Mouse (Mus musculus): ENCODE results near the gene Mrps9. TPM values are rescaled to one million over a fixed set of nuclear protein-coding genes. Genes with fewer than 3 reads are reported as not detected.

Gene Mrps9
- total and polyA plus RNA-seq, 2 experiments, result 16.4 to 31.0 TPM

- Histone ChIP-seq H3K9ac (ENCODE audit: low read depth, low read length) (no peak overlapping the region), H3K4me1 (ENCODE audit: control insufficient read depth, insufficient read depth, low read length) (peaks cover 4% of the 10 kb centered on the region), H3K27me3 (ENCODE audit: control insufficient read depth, insufficient read depth, low read length) (no peaks in the 10 kb centered on the region), H3K79me2 (ENCODE audit: control insufficient read depth, insufficient read depth, low read length) (peaks cover 2% of the 10 kb centered on the region; the same call in 1 of the 2 replicates), H3K36me3 (ENCODE audit: control insufficient read depth, insufficient read depth, low read length) (peaks cover 8% of the 10 kb centered on the region), H3K4me3 (ENCODE audit: insufficient read depth, low read depth, low read length) (no peak overlapping the region), H3K27ac (replicated peaks; ENCODE audit: insufficient read depth, low read depth, low read length) (no peak overlapping the region)
- DNase-seq (ENCODE audit: extremely low read depth, low read depth, low spot score), result no peak
- TF ChIP-seq POLR2A (IDR thresholded peaks at IDR 0.05; ENCODE audit: extremely low read depth, insufficient read depth, low read length) (no peak), CTCF (IDR thresholded peaks at IDR 0.05; ENCODE audit: low read depth, low read length) (no peak)
- WGBS, result 98% methylated on average over 5 of the region's 5 CpGs
These were observed 13.8 kb downstream of the Mrps9 start for GRCm38 (mm10) chr1:42864719-42865250.

DNA sequence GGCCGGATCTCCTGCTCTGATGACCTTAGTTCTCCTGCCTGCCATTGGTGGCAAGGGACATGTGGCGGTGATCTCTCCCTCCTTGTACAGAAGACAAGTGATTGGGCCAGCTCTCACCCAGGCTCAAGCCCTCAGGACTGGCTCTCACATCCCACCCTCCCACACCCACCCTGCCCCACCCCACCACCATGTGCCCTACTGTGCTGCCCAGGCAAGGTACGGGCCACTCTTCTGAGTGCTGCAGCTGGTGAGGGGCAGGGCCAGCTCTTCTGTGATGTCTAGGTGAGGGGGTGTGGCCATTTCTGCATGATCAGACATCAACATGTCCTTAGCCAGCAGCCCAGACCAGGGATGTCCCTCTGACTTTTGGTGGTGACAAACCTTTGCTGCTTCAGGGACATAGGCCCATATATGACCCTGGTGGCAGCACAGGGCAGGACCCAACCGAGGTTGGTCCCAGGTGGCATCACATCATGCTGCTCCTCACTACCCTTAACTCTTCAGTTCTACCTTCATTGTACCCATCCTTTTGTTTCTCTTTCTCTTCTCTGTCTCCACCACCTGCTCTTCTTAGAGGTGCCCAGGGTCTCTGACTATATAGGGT lies 14.4 kb downstream of the Mrps9 start:
- TF ChIP-seq POLR2A (IDR thresholded peaks at IDR 0.05; ENCODE audit: extremely low read depth, insufficient read depth, low read length), result no peak
- no peak for TF ChIP-seq CTCF (IDR thresholded peaks at IDR 0.05; ENCODE audit: low read depth, low read length)
- WGBS, result over 99% methylated on average over 4 of the region's 4 CpGs
- Histone ChIP-seq H3K36me3 (ENCODE audit: control insufficient read depth, insufficient read depth, low read length) (peaks cover 10% of the 10 kb centered on the region), H3K27me3 (ENCODE audit: control insufficient read depth, insufficient read depth, low read length) (no peaks in the 10 kb centered on the region), H3K4me3 (ENCODE audit: insufficient read depth, low read depth, low read length) (no peak overlapping the region), H3K27ac (replicated peaks; ENCODE audit: insufficient read depth, low read depth, low read length) (no peak overlapping the region), H3K9ac (ENCODE audit: low read depth, low read length) (no peak overlapping the region), H3K79me2 (ENCODE audit: control insufficient read depth, insufficient read depth, low read length) (peaks cover 3% of the 10 kb centered on the region; the same call in 1 of the 2 replicates), H3K4me1 (ENCODE audit: control insufficient read depth, insufficient read depth, low read length) (no peaks in the 10 kb centered on the region)
- DNase-seq (ENCODE audit: extremely low read depth, low read depth, low spot score), result no peak

DNA sequence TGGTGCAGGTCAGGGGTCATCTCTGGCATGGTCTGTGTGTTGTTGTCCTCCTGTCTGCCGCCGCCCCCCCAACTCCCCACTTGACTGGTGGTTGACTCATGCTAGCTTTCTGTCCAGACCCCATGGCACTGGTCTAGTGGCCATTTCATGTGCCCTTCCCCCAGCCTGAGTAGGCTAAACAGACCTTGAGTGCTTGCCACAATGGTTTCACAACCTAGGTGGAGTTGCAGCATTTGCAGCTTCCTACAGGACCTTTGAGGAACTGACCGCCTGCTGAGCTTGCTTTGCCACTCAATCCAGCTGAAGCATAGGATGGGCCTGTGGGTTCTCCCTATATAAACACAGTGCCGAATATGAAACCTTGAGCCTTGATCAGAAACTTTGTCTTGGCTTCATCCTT lies 15.0 kb downstream of the Mrps9 start:
- TF ChIP-seq CTCF (IDR thresholded peaks at IDR 0.05; ENCODE audit: low read depth, low read length) (no peak), POLR2A (IDR thresholded peaks at IDR 0.05; ENCODE audit: extremely low read depth, insufficient read depth, low read length) (no peak)
- peak; percentile 32 for DNase-seq (ENCODE audit: extremely low read depth, low read depth, low spot score)
- Histone ChIP-seq H3K9ac (ENCODE audit: low read depth, low read length) (no peak overlapping the region), H3K4me3 (ENCODE audit: insufficient read depth, low read depth, low read length) (no peak overlapping the region), H3K79me2 (ENCODE audit: control insufficient read depth, insufficient read depth, low read length) (peaks cover 3% of the 10 kb centered on the region; the same call in 1 of the 2 replicates), H3K27me3 (ENCODE audit: control insufficient read depth, insufficient read depth, low read length) (no peaks in the 10 kb centered on the region), H3K36me3 (ENCODE audit: control insufficient read depth, insufficient read depth, low read length) (peaks cover 11% of the 10 kb centered on the region), H3K27ac (replicated peaks; ENCODE audit: insufficient read depth, low read depth, low read length) (no peak overlapping the region), H3K4me1 (ENCODE audit: control insufficient read depth, insufficient read depth, low read length) (no peaks in the 10 kb centered on the region)
- 80% methylated on average over 4 of the region's 4 CpGs for WGBS

- H3K27ac ChIP-seq (replicated peaks; ENCODE audit: insufficient read depth, low read depth, low read length), result no peak overlapping the region
- no peak overlapping the region for H3K4me3 ChIP-seq (ENCODE audit: insufficient read depth, low read depth, low read length)
- no peak for DNase-seq (ENCODE audit: extremely low read depth, low read depth, low spot score)
- TF ChIP-seq CTCF (IDR thresholded peaks at IDR 0.05; ENCODE audit: low read depth, low read length), result no peak
- TF ChIP-seq POLR2A (IDR thresholded peaks at IDR 0.05; ENCODE audit: extremely low read depth, insufficient read depth, low read length), result no peak
- H3K36me3 ChIP-seq (ENCODE audit: control insufficient read depth, insufficient read depth, low read length), result peaks cover 11% of the 10 kb centered on the region
- H3K4me1 ChIP-seq (ENCODE audit: control insufficient read depth, insufficient read depth, low read length), result no peaks in the 10 kb centered on the region
- H3K79me2 ChIP-seq (ENCODE audit: control insufficient read depth, insufficient read depth, low read length), result peaks cover 3% of the 10 kb centered on the region; the same call in 1 of the 2 replicates
- no peak overlapping the region for H3K9ac ChIP-seq (ENCODE audit: low read depth, low read length)
- WGBS, result 87% methylated on average over 3 of the region's 3 CpGs
- H3K27me3 ChIP-seq (ENCODE audit: control insufficient read depth, insufficient read depth, low read length), result no peaks in the 10 kb centered on the region
These were observed 16.2 kb downstream of the Mrps9 start for GRCm38 (mm10) chr1:42867188-42867587.

DNA sequence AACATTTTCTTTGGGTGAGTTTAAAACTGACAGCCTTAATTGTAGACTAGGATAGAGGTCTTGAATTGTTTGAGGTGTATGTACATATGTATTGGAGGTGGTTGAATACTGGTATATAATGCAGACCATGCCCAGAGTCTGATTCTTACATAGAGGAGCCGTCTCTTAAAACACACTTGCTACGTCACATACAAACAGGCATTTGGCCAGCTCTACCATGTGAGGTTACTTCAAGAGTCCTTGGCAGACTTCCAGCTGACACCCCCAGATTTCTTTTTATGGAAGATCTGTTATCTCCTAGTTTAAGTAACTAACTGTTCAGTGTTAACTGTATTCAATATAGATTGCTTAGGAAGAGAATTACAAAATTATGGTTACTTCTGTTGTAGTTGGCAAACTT lies 23.1 kb downstream of the Mrps9 start:
- H3K27me3 ChIP-seq (ENCODE audit: control insufficient read depth, insufficient read depth, low read length), result no peaks in the 10 kb centered on the region
- TF ChIP-seq CTCF (IDR thresholded peaks at IDR 0.05; ENCODE audit: low read depth, low read length), result no peak
- no peak for TF ChIP-seq POLR2A (IDR thresholded peaks at IDR 0.05; ENCODE audit: extremely low read depth, insufficient read depth, low read length)

GRCm38 (mm10) chr1:42875271-42875670 lies 24.2 kb downstream of the Mrps9 start:
- no peak overlapping the region for H3K27ac ChIP-seq (replicated peaks; ENCODE audit: insufficient read depth, low read depth, low read length)
- DNase-seq (ENCODE audit: extremely low read depth, low read depth, low spot score), result no peak
- peaks cover 3% of the 10 kb centered on the region for H3K36me3 ChIP-seq (ENCODE audit: control insufficient read depth, insufficient read depth, low read length)
- H3K4me3 ChIP-seq (ENCODE audit: insufficient read depth, low read depth, low read length), result no peak overlapping the region
- no peaks in the 10 kb centered on the region for H3K27me3 ChIP-seq (ENCODE audit: control insufficient read depth, insufficient read depth, low read length)
- 95% methylated on average over 5 of the region's 5 CpGs for WGBS
- TF ChIP-seq POLR2A (IDR thresholded peaks at IDR 0.05; ENCODE audit: extremely low read depth, insufficient read depth, low read length) (no peak), CTCF (IDR thresholded peaks at IDR 0.05; ENCODE audit: low read depth, low read length) (no peak)
- no peaks in the 10 kb centered on the region for H3K4me1 ChIP-seq (ENCODE audit: control insufficient read depth, insufficient read depth, low read length)
- H3K79me2 ChIP-seq (ENCODE audit: control insufficient read depth, insufficient read depth, low read length), result peaks cover 1% of the 10 kb centered on the region; the same call in 1 of the 2 replicates
- H3K9ac ChIP-seq (ENCODE audit: low read depth, low read length), result no peak overlapping the region

More for the DNA sequence above, 23.1 kb downstream of the Mrps9 start:
- H3K9ac ChIP-seq (ENCODE audit: low read depth, low read length), result no peak overlapping the region
- no peak for DNase-seq (ENCODE audit: extremely low read depth, low read depth, low spot score)
- H3K4me3 ChIP-seq (ENCODE audit: insufficient read depth, low read depth, low read length), result no peak overlapping the region
- H3K36me3 ChIP-seq (ENCODE audit: control insufficient read depth, insufficient read depth, low read length), result peaks cover 3% of the 10 kb centered on the region
- no peaks in the 10 kb centered on the region for H3K4me1 ChIP-seq (ENCODE audit: control insufficient read depth, insufficient read depth, low read length)
- H3K79me2 ChIP-seq (ENCODE audit: control insufficient read depth, insufficient read depth, low read length), result peaks cover 3% of the 10 kb centered on the region; the same call in 1 of the 2 replicates
- WGBS, result 91% methylated on average over 2 of the region's 2 CpGs
- H3K27ac ChIP-seq (replicated peaks; ENCODE audit: insufficient read depth, low read depth, low read length), result no peak overlapping the region

Measured in liver, adult 2 months (tissue).